Mouse (Mus musculus) frontal cortex, adult 2 months (tissue): ENCODE data around the gene 3110070M22Rik. TPM values are rescaled to one million over a fixed set of nuclear protein-coding genes. Genes with fewer than 3 reads are reported as not detected.
"Not testable (repeated sequence)": the region's sequence is repeated elsewhere in the genome, so short reads cannot be mapped to it uniquely, and the experiment has no call there.

ENCODE experiments used
- DNase-seq, 2 experiments: peaks; one replicate each; pipeline ENCODE4 v3.0.0; 2022; ENCODE audit warnings: low spot score in 1 of 2; ENCODE audit errors: extremely low spot score in 1 of 2
- polyA plus RNA-seq: library from polyadenylated mRNA; depleted of rRNA; stranded (reverse); fragments of >200 nt; gene quantifications from 2 replicates; pipeline ENCODE4 v1.2.3, GENCODE M21; 2012; rRNA removed

3110070M22Rik gene
- polyA plus RNA-seq = 0.65 and 1.6 TPM in 2 replicates

DNA sequence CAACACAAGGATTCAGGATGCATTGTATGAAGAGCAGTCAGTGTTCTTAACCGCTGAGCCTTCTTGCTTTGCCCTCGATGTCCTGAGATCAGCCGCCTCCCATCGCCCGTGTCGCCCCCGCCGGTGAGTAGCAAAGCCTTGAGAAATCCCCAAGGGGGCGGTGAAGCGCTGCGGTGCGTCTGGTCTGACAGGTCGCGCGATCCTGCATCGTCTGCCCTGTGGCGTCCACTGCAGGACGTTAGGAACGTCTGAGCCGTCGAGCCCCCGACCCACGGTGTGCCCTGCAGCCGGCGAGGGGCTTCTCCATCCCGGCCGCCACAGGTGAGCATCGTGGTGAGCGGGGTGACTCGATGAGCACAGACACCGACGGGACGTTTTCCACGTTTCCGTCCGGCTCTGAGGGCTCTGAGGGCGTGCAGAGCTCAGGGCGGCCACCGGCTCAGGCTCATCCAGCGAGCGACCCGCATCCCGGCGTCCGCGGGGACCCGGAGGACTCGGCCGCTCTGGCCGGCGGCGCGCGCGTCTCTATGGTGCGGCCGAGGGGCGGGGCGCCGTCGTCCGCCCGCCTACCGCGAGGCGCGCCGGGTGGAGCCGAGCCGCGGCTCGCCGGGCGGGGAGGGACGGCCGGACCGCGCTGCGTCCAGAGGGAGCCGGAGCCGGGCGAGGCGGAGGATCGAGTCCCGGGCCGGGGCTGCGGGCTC lies at the start of gene 3110070M22Rik, which contains the start of gene Tmem267:
TSS of gene 3110070M22Rik (minus strand) at position 504 of the 701 bp plus-strand sequence.
TSS of gene Tmem267 (plus strand) at position 160 of the 701 bp plus-strand sequence.
- peak; percentile 44 to 82 for DNase-seq

DNA sequence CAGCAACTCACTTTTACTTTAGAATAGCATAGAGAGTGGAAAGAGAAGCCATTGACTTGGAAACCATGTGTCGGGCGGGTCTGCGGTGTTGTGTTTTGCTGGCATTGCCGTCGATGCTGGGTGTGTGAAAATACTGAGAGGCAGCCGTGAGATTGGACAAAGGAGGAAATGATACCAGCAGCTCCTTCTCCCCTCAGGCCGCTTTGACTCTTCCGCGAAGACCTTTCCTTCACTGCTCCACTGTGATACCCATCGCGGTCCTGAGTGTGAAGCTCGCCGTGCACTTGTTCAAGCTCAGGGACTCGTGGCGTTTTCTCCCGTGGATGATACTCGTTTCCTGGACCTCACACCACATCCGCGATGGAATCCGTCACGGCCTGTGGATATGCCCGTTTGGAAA lies 6.8 kb upstream of the 3110070M22Rik start:
- DNase-seq = not testable (repeated sequence)

GRCm38 (mm10) chr13:119492083-119492482 lies 3.9 kb upstream of the 3110070M22Rik start:
- not testable (repeated sequence) for DNase-seq

- peak in 1 of 2 experiments; percentile 16 for DNase-seq
These were observed 829 bp downstream of the 3110070M22Rik start for GRCm38 (mm10) chr13:119487354-119487753.

DNA sequence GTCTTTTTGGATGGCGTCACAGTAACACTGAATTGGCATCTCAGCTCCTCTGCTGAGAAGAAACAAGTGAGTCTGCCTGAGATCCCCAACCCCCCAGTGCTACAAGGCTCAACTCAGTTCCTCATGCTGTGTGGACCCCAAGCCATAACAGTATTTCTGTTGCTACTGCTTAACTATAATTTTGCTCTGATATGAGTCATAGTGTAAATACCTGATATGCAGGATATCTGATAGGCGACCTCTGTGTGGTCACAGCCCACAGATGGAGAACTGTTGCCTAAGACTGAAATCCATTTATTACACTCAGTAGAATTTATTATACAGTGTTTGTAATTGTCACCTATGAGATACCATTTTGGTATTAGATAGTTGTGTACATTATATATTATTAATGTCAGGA lies 10.4 kb downstream of the 3110070M22Rik start:
- no peak for DNase-seq

GRCm38 (mm10) chr13:119476631-119477030 lies 11.6 kb downstream of the 3110070M22Rik start:
- no peak for DNase-seq

- DNase-seq = peak; percentile 80 to 94
These were observed 25.3 kb downstream of the 3110070M22Rik start, which contains the start of gene 4833420G17Rik for GRCm38 (mm10) chr13:119462596-119463560. Gene 4833420G17Rik (plus strand): TSS chr13:119462768.

GRCm38 (mm10) chr13:119461900-119462595 lies 26.1 kb downstream of the 3110070M22Rik start:
- no peak for DNase-seq

- no peak for DNase-seq
These were observed 31.8 kb downstream of the 3110070M22Rik start for GRCm38 (mm10) chr13:119456342-119456741.

GRCm38 (mm10) chr13:119455082-119455481 lies 33.1 kb downstream of the 3110070M22Rik start:
- no peak for DNase-seq

DNA sequence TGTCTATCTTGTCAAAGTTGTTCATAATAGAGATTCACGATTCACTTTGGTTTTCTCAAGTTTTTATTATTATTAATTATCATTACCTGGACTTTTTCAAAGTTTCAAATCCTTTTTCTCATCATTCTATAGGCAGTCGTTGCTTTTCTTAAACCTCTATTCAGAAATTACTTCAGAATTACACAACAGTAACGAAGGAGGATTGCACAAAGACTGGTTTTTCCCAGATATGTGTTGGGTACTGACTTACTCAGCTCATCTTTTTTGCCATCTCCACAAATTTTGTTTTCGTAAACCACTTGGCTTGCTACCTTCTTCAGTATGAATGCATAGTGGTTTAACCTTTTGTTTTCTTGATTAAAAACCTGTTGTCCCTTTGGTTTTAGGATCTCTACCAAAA lies 34.6 kb downstream of the 3110070M22Rik start:
- DNase-seq = no peak

DNA sequence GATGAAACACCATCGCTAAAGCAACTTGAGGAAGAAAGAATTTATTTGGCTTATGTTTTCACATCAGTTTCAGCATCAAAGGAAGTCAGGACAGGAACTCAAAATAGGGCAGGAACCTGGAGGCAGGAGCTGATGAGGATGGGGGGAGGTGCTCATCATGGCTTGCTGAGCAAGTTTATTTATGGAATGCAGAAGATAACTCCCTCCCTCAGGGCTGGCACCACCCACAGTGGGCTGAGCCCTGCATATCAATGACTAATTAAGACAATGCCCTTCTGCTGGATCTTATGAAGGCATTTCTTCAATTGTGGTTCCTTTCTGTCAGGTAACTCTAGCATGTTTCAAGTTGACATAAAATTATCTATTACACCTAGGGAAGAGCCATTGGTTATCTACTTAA lies 45.9 kb downstream of the 3110070M22Rik start:
- DNase-seq = no peak

Other genes starting within 250 kb of the 3110070M22Rik start
- 52.7 and 54.7 TPM in 2 replicates for gene Paip1, start 59.8 kb downstream of the 3110070M22Rik start, polyA plus RNA-seq
- 70.5 and 85.1 TPM in 2 replicates for gene 4833420G17Rik, start 25.6 kb downstream of the 3110070M22Rik start, polyA plus RNA-seq
- 9.7 and 24.1 TPM in 2 replicates for gene Tmem267, start 344 bp downstream of the 3110070M22Rik start, polyA plus RNA-seq
- gene Ccl28, start 135.4 kb upstream of the 3110070M22Rik start, polyA plus RNA-seq = 0.19 and 2.3 TPM in 2 replicates
- gene Hmgcs1, start 202.0 kb upstream of the 3110070M22Rik start, polyA plus RNA-seq = 174 and 189 TPM in 2 replicates